Mouse (Mus musculus) cerebellum, adult 11 months (tissue): ENCODE measurements around the gene Esrp2.

Source experiments
- DNase-seq: peaks from one replicate; pipeline ENCODE4 v3.0.0; 2022

Gene Esrp2

GRCm38 (mm10) chr8:106136156-106137130, at the start of gene Esrp2:
Gene Esrp2, minus strand, starts transcription at chr8:106136974.
- DNase-seq, result no peak

- DNase-seq, result no peak
Observed at GRCm38 (mm10) chr8:106186394-106186793, 49.6 kb upstream of the Esrp2 start.

- DNase-seq, result peak; percentile 25
Observed at GRCm38 (mm10) chr8:106185628-106186270, 49.0 kb upstream of the Esrp2 start.

GRCm38 (mm10) chr8:106178428-106178827, 41.7 kb upstream of the Esrp2 start:
- no peak for DNase-seq

- no peak for DNase-seq
Observed at GRCm38 (mm10) chr8:106177594-106177993, 40.8 kb upstream of the Esrp2 start.

GRCm38 (mm10) chr8:106176891-106177290, 40.1 kb upstream of the Esrp2 start:
- no peak for DNase-seq

- no peak for DNase-seq
Observed at GRCm38 (mm10) chr8:106173566-106173965, 36.8 kb upstream of the Esrp2 start.

- DNase-seq, result no peak
Observed at GRCm38 (mm10) chr8:106169934-106170480, 33.2 kb upstream of the Esrp2 start.

- peak; percentile 34 for DNase-seq
Observed at GRCm38 (mm10) chr8:106169017-106169933, 32.5 kb upstream of the Esrp2 start.

- peak; percentile 83 for DNase-seq
Observed at GRCm38 (mm10) chr8:106168356-106169016, 31.7 kb upstream of the Esrp2 start, which contains the start of gene Slc7a6. Gene Slc7a6, plus strand, starts transcription at chr8:106168857.

GRCm38 (mm10) chr8:106165460-106165859, 28.7 kb upstream of the Esrp2 start:
- DNase-seq, result peak; percentile 63

- no peak for DNase-seq
Observed at GRCm38 (mm10) chr8:106163251-106163650, 26.5 kb upstream of the Esrp2 start.

GRCm38 (mm10) chr8:106159876-106160275, 23.1 kb upstream of the Esrp2 start:
- DNase-seq, result no peak

GRCm38 (mm10) chr8:106158381-106158780, 21.6 kb upstream of the Esrp2 start:
- no peak for DNase-seq

GRCm38 (mm10) chr8:106157419-106157818, 20.6 kb upstream of the Esrp2 start:
- DNase-seq, result no peak

- DNase-seq, result no peak
Observed at GRCm38 (mm10) chr8:106152876-106153275, 16.1 kb upstream of the Esrp2 start.

- DNase-seq, result no peak
Observed at GRCm38 (mm10) chr8:106151041-106151440, 14.3 kb upstream of the Esrp2 start.

GRCm38 (mm10) chr8:106150653-106151000, 13.9 kb upstream of the Esrp2 start:
- DNase-seq, result no peak

GRCm38 (mm10) chr8:106149801-106150652, 13.3 kb upstream of the Esrp2 start, which contains the start of gene Pla2g15:
Gene Pla2g15, plus strand, starts transcription at chr8:106150399.
- DNase-seq, result peak; percentile 86

GRCm38 (mm10) chr8:106149025-106149424, 12.3 kb upstream of the Esrp2 start:
- no peak for DNase-seq
